Mouse (Mus musculus) neural tube, embryonic 10.5 days (tissue): ENCODE data around the gene Ntng2.

Source experiments
- DNase-seq: peaks from one replicate; pipeline ENCODE4 v3.0.0-alpha.2; 2017; ENCODE audit warnings: low spot score; ENCODE audit errors: extremely low spot score

Gene Ntng2

DNA sequence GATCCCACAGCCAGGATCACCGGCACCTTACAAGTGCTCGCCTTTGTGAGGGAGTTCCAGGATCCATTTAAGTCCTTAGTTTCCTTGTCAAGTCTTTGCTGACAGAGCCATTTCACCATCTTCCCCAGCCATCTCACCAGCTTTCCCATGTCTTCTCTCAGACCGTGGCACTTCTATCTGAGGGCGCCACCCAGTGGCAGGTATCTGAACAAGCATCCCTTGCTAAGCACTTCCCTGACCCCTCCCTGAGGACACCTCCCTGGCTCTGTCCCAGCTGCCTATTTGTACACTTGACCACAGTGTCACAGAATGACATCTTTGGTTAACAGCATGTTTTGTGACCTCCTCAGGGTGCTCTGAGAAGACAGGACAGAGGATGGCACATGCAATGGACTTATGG is 15.2 kb downstream of the Ntng2 start:
- peak; percentile 59 for DNase-seq

DNA sequence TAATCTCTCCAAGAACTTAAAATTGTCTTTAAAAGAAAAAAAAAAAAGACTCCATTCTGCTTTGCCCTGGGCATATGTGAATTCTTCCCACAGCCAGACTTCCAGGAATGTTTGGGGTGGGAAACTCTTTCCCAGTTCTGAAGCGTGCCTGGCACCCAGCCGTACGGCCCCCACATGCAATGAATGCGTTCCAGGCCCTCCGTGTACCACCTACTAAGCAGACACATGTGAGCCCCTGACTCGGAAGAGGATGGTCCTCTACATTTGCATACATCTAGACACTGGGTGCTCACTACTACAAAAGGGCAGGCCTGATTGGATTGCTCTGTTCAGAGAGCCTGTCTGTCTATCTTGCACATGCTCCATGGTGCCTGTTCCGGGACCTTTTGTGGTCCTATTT is 17.0 kb downstream of the Ntng2 start:
- no peak for DNase-seq

DNA sequence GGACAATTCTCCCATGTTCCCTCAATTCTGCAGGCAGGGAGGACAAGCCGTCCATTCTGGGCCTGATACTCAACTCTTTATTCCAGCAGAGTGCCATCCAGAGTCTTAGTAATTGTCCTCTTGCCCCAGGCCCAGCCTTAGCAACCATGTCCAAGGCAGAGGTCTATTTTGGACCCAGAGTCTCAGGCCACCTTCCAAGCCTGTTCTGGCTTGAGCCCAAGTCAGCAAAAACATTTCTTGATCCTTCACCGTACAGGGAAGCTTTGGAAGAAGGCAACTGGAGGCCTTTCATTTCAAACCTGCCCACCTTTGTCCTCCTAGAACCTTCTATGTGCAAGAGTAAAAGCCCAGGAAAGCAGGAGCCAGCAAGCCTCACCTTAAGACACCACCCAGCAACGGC is 17.8 kb downstream of the Ntng2 start:
- DNase-seq, result no peak

- no peak for DNase-seq
Observed at GRCm38 (mm10) chr2:29234002-29234401, 18.8 kb downstream of the Ntng2 start.

GRCm38 (mm10) chr2:29230191-29230835 is 22.5 kb downstream of the Ntng2 start:
- DNase-seq, result no peak

DNA sequence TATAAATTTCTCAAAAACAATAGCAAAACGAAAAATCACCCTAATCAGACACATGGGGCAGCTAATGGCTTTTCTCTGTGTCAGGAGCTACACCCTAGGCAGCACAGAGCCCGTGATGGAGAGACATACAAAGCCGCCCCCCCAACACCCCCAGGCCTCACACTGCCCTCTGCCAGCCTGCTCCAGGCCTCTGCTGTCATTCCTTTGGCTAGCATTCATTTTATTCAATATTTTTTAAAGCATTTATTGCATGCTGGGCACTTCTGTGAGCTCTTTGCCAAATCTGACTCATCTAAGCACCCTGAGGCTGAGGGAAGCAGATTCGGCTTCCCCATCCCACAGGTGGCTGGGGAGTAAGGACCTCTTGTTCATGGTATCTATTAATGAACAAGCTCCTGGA is 26.1 kb downstream of the Ntng2 start:
- no peak for DNase-seq

DNA sequence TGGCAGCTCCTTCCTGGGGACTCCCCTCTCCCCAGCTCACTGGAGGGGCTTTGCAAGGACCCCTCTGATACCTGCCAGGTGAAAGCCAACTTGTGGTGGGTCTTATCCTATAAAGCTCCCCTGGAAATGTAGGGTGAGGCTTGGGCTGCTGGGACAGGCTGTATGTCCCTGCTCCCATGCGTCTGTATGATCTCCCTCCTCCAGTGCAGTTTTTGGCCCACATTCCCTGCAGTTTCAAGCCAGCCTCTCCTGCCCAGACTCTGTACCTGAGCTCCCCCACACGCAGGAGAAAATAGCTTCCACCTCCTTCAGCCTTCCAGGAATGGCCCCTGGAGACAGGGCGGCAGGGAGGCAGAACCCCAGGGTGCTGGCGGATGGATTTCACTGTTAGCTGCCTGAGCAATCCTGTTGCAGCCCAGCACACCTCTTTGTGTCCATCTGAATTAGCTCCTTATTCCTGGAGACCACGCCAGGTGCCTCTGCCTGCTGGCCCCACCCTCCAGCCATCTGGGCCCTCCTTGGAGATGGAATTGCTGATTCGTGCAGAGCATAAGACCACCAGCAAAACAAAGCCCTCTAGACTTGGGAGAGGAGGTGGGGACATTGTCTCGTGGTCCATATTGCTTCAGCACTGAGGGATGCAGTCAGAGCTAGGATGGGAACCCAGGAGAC is 29.1 kb downstream of the Ntng2 start:
- no peak for DNase-seq

DNA sequence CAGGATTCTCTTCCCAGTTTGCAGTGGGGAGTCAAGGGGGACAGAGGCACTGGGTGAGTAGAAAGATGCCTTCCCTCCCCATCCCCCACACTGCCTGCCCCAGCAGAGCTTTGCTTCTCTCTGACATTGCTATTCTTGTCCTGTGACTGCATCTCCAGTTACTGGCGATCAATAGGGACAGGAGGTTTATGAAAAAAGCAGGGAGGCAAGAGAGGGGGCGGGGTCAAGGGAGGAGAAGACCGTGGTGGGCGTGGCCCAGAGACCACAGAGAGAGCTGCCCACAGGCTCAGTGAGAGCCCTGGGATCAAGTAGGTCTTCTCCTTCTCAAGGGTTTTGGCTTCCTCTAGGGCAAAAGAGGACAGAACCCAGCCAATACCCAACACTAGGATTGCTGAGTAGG is 30.5 kb downstream of the Ntng2 start:
- no peak for DNase-seq

GRCm38 (mm10) chr2:29218831-29219230 is 34.0 kb downstream of the Ntng2 start:
- no peak for DNase-seq

- DNase-seq, result no peak
Observed at GRCm38 (mm10) chr2:29217897-29218296, 34.9 kb downstream of the Ntng2 start.

- DNase-seq, result no peak
Observed at GRCm38 (mm10) chr2:29217042-29217441, 35.8 kb downstream of the Ntng2 start.

- no peak for DNase-seq
Observed at GRCm38 (mm10) chr2:29216286-29217012, 36.4 kb downstream of the Ntng2 start.

DNA sequence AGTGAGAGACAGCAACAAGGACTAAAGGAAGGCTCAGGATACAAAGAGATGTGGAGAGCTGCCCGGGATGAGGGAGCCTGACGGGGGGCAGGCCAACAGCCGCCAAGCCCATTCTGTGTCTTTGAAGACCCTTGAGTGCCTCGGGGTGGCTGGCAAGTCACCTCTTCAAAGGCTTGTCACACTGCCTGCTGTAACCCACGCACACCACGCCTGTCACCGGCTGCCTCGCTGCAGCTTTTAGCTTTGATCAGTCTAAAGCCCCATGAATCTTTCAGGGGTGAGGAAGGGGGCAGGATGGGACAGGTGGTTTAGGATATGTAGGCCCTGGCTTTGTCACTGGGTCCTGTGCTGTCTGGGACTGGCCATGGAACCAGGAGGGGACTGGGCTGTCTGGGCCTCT is 46.6 kb downstream of the Ntng2 start:
- no peak for DNase-seq

GRCm38 (mm10) chr2:29201223-29201955 is 51.4 kb downstream of the Ntng2 start:
- DNase-seq, result no peak

- peak; percentile 65 for DNase-seq
Observed at GRCm38 (mm10) chr2:29199909-29200308, 52.9 kb downstream of the Ntng2 start.

DNA sequence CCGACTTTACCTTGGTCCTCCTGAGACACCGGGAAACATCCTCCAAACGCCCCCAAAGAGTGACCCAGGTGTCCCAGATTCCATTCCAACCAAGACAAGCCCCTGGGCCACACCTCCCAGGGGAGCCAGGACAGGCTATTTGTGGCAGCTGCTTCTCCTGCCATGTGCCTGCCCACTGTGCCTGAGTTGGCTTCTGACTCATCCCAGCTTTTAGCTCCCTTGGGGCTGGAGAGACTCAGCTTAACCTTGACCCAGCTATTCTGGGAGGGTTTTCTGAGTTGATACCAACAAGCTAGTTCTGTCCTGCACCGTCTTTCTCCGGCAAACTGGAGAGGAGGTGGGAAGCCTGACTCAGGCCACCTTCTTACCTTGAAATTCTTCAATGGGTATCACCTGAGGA is 54.4 kb downstream of the Ntng2 start:
- DNase-seq, result no peak

- no peak for DNase-seq
Observed at GRCm38 (mm10) chr2:29196844-29197243, 56.0 kb downstream of the Ntng2 start.

DNA sequence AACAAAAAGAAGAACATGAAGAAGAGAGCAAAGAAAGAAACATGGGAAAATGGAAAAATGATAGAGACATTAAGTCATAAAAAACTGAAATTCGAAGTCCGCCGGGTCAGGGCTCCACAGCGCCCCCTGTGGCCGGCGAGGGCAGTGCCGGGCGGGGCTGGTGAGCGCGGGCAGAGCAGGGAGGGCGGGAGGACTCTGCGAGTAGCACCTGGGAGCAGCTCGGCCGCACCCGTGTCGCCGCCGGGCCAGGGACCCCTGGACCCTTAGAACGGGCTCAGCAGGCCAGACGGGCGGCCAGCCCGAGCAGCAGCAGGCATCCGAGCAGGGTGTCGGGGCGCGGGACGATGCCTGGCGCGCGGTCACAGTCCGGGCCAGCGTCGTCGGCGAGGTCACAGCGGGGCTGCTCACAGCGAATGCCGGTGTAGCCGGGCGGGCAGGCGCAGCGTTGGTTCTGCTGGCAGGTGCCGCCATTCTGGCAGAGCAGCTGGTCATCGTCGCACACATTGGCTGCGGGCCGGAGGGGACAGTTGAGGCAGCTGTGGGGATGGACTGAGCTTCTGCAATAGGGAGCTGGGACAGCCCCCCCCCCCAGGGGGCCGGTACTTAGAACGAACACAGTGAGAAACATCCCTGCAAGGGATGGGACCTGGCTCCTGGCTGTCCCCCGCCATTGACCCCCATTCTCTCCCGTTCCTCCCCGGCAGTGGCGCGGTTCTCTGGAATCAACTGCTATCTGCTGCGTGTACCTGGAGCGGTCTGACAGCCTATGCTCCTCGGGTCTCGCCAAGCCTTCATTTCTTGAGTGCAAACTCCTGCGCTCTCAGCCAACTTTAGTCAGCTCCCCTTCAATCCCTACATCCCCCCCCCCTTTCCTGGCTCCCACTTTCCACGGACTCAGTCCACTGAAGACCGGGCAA is 58.0 kb downstream of the Ntng2 start:
- peak; percentile 91 for DNase-seq

DNA sequence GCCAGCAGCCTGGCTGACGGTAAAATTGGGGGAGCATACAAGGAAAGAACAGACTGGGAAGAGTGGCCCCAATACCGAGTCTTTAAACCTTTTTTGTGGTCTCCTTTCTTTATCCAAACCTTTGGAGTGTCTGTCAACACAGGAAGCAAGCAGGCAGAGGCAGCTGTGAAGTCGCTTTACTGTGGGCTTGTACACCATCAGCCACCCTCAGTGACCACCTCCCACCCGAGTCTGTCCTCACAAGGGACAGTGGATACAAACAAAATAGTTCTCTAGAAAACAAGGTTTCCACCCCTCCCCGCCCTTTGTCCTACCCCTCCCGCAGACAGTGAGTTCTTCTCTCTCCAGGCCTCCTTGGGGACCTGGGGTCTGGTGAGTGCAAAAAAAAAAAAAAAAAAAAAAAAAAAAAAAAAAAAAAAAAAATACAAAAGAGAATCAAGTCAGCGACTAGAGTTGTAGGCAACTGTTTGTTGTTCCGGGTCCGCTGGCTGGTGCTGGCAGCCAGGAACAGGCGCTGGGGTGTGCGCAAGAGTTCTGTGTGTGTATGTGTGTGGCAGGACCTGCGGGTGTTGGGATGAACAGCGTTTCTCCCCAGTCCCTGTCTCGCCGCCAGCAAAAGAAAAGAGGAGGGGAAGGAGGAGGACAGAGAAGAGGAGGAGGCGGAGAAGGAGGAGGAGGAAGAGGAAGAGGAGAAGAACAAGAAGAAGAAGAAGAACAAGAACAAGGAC is 58.8 kb downstream of the Ntng2 start:
- DNase-seq, result no peak

DNA sequence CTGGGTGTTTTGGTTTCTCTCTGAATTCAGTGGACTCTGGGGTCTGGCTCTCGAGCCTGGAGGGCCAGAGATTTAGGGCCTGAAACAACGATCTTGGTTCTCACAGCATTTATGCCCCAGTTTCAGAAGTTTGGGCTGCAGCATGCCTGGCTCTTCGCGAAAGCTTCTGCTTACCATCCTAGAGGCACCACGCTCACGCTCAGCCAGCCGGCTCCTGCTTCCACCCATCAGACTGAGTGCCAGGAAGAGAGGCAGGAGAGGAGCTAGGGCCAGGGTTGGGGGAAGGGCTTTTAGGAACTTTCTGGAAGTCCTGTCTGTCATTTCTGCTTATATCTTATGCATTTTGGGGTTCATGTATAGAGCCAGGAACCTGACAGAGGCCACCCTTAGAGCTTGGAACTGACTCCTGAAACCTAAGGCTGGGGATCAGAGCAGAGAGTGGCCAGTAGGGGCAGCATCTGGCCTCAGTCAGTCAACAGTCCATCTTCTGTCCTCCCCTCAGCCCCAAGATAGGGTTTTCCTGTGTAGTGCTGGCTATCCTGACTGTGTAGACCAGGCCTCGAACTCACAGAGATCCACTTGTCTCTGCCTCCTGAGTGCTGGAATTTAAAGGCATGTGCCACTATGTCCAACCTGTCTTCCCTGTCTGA is 60.1 kb downstream of the Ntng2 start:
- DNase-seq, result no peak
